Mouse (Mus musculus) left cerebral cortex, adult 18-20 months (tissue): ENCODE results near the gene Stat6. TPM values are rescaled to one million over a fixed set of nuclear protein-coding genes. Genes with fewer than 3 reads are reported as not detected.

Experiments
- DNase-seq, 2 experiments: peaks; one replicate each; pipeline ENCODE4 v3.0.0; 2021 to 2022; ENCODE audit warnings: low spot score in 2 of 2, mixed read lengths in 1 of 2
- total RNA-seq, 2 experiments: library from RNA; stranded (reverse); gene quantifications; 2 replicates each; pipeline ENCODE4 v1.2.3; 2021

Stat6 gene
- total RNA-seq, 2 experiments from 2014 or later, result 15.9 to 17.8 TPM

DNA sequence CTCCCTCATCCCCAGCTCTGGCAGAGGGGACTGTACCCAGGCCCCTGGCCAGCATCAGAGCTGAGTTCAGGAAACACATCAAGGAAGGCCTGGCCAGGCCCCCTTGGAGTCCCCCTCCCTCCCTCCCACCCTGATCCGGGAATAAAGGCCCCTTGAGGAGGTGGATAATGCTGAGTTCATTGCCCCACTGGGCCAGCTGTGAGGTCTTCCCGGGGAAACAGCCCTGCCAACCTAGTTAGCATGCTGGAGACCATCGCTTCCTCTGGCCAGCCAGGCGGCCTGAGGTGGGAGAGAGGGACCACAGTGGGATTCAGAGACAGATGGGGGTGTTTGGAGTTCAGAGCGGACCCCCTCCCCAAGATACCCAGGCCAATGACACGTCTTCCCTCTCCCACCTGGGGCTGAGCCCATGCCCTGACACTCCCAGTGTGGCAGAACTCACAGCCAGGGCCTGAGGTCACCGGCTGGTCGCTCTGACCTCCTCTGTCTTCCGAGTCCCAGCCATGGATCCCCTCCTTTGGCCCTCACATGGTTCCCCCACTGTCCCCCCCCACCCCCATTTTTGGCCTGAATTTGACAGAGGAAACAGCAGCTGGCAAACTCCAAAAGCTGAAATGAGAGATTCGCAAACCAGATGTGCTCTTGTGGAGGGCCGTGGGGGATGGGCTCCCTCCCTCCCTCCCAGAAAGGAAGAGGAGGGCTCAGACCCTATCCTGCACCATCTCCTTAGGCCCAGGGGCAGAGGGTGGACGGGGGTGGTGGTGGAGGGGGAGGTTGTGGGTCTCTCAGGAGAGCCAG, 28.4 kb upstream of the Stat6 start:
- no peak for DNase-seq

DNA sequence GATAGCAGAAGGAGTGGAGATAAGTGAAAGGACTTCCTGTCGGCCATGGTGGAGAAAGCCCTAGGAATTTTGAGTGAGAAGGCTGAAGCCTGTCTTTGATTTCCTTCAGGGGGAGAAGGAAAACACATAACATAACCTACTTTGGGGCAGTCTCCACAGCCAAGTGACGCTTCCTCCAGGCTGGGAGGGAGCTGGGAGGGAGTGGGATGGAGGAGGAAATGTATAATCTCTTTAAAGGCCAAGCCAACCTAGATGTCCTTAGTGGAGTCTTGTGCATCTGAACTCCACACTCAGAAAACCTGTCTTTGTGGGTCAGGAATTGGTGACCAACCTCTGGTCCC, 27.8 kb upstream of the Stat6 start:
- DNase-seq, result no peak

DNA sequence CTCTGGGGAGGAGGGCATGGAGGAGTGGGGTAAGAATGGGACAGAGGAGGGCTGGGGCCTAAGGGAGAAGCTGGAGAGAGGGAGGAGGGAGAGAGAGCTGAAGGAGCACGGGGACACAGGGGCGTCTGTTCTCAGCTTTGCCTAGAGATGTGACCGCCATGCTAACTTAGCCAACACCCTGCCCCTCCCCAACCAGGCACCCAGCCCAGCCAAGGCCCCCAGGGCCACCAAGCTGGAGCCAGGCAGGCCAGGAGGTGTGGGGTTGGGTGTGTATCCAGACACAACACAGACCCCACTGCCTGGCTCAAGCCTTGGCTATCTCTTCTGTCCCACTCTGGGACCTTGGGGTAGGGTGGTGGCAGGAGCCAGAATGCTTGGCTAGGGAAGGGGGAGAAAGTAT, 27.2 kb upstream of the Stat6 start:
- DNase-seq, result peak in 1 of 2 experiments; percentile 41

DNA sequence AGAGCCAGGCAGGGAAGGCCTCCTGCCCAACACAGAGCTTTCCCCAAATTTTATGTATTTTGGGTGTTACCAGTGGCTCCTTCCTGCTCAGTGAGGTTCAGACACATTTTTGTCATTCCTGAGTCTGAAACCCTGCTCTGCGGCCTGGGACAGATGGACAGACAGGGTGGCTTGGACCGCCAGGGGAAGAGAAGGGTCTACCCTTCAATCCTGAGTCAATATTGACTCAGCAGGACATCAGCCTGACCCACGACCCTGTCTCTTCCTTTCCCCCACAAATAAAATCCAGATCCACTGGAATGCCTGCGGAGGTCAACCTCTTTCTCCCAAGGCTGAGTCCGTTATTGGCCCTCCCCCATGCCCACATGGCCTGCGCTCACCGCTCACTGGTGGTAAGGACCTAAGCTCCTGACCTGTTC, 26.5 kb upstream of the Stat6 start:
- no peak for DNase-seq

DNA sequence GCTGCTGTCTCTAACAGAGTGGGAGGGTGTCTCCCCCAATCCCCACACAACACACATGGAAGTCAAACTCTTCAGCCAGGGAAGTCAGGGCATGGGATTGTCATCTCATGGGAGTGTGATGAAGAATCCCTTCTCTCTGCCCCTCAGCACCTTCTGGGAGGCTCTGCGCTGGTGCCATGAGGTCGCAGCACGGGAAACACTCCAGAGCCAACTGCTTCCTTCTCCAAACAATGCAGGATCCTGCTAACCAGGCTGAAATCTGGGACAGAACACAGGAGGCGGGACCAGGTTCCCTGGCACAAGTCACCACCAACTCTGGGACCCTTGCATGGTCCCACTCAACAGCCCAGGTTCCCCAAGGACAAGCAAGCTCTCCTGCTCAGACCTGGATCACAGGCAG, 25.5 kb upstream of the Stat6 start:
- DNase-seq, result no peak

DNA sequence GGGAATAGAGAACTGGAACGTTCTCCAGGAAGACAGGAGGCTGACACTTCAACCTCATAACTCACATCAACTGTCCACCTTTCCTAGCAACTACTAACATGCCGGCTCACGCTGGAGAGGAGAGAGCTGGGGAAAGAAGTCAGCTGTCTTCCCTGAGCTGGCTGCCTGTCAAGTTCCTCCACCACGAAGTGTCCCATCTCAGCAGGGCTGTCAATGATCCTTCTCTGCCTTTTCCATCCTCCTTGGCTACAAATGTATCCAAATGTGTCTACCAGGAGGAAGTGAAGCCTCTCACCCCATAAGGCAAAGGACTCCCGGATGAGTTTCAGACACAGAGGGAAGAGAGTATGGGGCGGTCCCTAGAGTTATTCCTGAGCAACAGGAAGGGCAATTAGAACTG, 24.6 kb upstream of the Stat6 start:
- no peak for DNase-seq

DNA sequence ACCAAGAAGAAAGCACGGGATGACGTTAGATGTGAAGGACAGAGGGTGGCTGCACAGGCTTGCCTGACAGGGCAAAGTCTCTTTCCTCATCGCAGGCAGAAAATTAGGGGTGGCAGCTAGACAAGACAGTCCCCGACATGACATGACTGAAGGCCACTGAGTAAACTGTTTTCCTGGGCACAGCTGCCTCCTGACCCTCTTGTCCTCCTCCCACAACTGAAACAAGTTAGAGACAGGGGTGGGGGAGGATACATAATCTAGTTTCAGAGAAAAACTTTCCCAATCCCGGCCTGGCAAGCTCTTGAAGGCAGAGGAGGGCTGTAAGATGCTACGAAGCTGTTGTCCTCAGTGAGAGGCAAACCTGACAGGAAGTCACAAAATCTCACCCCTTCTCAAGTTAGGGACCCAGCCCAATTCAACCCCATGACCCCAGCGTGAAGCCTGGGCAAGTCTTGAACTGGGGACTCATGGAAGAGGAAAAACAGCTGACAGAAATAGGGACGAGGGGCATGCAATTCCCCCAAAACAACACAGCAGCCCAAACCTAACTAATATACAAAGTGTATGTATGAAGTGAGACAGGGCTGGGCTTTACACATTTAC, 23.6 kb upstream of the Stat6 start:
- no peak for DNase-seq

DNA sequence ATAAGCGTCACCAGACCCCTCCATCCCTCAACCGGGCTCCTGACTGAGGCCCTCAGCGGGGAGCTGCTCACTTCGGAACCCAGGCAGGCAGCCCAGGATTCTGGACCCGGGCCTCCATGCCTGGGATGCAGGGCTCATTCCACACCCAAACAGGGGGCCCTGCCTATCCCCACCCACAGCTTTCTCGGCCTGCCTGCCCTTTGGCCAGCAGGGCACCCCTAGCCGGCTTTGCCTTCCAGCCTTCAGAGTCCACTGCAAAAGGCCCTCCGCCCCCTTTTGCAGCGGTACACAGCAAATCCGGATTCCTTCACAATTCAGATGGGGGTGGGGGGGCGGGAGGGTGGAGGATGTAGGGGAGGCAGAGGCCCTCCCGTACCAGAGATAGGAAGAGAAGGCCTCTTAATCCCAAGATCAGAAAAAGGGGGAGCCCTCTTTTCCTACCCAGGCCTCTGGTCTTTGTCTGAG, 22.8 kb upstream of the Stat6 start:
- no peak for DNase-seq

DNA sequence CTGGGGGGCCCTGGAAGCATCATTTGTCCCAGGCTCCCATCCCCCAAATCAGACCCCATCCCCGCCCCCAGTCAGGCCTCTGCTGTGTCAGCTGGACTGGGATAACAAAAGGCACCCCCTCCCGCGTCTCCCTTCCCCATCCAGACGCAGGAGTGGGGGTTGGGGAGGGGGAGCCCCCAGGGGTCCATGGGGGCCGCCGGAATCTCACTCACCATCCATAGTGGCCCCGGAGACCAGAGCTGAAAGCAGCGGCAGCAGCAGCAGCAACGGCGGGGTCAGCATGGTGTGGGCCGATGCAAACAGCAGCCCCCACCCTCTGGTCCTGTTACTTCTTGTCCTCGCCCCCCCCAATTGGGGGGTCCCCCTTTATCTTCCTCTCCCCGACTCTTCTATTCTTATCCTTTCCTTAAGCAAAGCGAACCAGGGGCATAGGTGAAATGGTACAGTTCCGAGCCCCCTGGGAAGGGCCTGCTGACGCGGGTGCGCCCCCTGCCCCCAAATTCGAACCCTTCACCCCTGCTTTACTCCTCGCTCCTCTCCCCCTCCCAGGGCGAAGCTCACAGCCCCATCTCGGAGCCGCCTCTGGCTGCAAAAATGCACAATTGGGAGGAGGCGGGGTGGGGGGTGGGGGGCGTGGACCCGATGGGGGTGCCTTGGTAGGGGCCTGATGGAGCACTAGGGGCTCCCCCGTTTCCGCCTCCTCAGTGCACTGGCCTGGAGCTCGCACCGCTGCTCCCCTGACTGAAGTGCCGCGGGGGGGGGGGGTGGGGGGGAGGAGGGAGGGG, 22.2 kb upstream of the Stat6 start, which contains the start of gene Lrp1:
Gene Lrp1 (minus strand): TSS at position 743 of the 785 bp plus-strand sequence.
- no peak for DNase-seq

DNA sequence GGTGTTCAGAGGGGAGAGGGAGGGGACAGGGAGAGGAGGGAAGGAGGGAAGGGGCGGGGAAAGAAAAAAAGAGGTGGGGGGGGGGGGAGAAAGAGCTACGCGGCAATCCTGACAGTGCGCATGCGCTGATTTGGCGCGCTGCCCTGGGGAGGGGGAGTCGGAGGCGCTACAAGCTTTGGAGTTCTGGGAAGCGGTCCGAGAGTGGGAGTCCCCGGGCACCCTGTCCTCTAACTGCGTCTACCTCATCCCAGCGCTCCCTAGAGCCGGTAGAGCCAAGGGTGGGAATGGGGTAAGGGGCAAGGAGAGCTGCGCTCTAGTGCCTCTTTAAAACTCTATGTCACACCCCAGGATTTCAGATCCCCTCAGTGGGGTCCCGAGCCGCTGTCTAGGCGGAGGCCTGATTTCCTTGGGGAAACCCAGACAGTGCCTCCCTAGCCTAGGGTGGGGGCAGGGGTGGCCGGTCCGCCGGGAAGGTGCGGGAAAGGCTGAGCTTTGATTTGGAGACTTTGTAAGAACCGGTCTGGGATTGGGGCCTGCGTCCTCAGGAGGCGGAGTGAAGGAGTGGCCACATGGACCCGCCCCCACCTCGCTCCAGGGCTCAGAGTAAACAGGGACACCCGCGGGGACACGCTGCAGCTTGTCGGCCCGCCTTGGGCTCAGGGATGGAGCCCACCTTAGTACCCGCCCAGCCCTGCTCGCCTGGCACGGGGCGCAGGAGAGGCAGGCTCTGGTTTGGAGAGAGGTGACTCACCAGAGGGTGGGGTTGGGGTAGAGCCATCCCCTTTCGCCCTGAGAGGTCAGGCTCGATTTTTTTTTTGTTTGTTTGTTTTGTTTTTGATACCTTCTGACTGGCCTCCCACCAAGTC, 21.4 kb upstream of the Stat6 start:
- DNase-seq, result peak; percentile 84 to 89

DNA sequence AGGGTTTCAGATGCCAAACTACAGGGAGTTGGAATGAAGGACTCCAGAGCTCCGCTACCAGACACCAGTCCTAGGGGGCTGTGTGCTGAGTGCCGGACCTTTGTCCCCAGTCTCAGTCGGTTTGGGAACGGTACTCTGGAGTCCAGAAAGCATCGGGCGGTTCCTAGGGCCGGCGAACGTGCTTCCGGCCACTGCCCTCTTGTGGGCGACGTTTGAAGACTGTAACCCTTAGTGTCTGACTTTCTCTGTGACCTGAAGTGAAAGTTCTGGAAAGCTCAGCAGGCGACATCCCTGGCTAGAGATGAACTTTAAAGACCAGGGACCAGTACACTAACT, 20.8 kb upstream of the Stat6 start:
- DNase-seq, result no peak

DNA sequence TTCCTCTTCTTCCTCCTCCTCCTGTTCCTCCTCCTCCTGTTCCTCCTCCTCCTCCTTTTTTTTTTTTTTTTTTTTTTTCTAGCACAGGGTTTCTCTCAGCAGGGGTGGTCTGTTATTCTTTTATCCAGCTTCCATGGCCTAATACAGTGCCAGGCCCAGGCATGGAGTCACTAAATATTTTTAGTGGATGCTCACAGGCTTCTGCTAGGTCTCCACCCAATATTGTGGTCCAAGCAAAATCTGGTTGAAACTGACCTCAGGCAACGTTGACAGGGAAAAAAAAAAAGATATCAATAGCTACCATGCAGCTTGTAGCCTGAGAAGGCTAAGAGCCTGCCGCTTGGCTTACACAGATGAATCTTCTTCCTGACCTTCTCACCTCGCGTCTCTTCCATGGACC, 20.1 kb upstream of the Stat6 start:
- DNase-seq, result no peak

DNA sequence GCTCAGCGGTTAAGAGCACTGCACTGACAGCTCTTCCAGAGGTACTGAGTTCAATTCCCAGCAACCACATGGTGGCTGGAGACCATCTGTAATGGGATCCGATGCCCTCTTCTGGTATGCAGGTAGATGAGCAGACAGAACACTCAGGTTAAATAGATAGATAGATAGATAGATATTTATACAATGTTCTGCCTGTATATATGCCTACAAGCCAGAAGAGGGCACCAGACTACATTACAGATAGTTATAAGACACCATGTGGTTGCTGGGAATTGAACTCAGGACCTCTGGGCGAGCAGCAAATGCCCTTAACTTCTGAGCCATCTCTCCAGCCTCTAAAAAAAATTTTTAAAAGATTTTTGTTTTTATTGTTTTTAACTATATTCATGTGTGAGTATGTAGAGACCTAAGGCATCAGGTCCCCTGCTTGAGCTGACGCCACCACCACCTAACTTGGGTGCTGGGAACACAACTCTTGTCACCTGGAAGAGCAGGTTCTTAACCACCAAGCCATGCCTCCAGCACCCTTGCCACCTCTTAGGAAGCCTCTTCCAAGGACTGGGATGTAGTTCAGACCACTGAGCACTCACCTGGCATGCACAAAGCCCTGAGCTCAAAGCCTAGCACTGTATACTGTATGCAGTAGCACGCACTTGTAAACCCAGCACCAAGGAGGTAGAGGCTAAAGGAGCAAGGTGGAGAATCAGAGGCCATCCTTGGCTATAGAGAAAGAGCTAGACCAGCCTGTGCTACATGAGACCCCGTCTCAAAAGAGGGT, 19.2 kb upstream of the Stat6 start:
- no peak for DNase-seq

DNA sequence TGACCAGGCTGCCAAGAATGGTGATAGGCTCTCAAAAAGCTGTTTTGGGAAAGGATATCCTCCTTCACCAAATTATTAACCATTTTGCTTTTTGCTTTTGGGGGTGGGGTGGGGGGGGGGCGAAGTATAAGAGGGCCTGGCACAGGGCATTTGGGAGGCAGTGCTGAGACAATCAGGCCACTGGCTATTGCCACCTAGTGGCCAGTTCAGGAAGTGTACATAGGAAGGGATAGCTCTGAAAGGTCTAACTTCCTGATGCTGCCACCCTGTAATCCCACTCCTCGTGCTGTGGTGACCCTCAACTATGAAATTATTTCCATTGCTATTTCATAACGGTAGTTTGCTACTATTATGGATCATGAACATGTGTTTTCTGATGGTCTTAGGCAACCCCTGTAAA, 16.4 kb upstream of the Stat6 start:
- peak in 1 of 2 experiments; percentile 58 for DNase-seq

DNA sequence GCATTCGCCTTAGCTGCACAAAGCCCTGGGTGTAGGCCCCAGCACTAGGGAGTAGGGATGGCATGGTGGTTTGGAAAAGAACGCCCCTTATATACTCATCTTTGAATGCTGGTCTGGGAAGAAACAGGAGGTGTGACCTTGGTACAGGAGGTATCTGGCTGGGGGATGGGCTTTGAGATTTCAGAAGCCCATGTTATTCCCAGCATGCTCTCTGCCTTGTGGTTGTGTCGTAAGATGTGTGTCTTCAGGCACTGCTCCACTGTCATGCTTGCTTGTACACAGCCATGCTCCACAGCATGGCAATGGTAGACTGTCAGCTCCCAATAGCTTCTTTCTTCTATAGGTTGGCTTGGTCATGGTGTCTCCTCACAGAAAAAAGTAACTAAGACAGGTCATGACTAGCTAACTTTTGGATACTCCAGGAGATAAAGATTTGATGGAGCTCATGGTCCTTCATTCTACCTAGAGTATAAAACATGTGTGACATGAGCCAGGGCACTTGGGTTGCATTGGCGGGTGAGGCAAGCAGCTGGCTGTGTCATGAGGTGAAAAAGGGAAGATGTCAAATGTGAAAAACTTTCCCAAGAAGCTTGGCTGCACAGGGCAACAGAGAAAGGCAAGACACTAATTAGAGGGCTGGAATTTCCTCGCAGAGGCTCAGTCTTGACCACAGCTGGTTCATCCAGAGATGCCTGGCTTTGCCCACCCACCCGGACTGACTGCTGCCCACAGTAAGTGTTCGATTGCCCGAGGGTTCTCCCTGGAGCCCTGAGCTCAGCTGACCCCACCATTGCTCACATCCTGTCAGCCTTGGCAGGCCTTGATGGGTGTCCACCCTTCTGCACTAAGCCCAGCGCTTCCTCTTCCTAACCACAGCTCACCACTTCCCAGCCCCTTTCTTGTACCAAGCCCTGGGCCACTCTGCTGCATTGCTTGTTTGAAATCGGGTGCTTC, 11.2 kb upstream of the Stat6 start:
- DNase-seq, result no peak

DNA sequence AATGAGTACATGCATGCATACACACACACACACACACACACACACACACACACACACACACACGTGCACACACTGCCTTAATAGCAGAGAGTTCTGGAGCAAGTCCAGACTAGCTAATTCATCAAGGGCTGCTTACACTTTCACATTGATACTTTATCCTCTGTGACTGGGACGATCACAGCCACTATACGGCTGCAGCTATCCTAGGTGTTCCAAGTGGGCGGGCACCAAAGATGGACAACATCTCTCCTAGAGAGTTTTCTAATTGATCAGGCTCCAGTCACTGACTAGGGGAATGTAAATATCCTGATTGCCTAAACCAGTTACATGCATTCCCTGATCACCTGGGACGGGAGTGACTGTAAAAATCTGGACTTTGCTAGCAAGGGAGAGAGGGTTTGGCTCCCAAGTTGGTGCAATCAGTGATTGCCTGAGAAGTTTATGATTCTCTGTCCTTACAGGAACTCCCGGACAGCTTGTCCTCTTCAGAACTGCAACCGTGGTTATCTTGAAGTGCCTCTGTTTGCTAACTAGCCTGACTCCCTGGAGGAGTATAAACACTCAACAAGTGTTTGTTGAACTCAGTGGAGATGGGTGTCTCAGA, 10.0 kb upstream of the Stat6 start:
- DNase-seq, result no peak

DNA sequence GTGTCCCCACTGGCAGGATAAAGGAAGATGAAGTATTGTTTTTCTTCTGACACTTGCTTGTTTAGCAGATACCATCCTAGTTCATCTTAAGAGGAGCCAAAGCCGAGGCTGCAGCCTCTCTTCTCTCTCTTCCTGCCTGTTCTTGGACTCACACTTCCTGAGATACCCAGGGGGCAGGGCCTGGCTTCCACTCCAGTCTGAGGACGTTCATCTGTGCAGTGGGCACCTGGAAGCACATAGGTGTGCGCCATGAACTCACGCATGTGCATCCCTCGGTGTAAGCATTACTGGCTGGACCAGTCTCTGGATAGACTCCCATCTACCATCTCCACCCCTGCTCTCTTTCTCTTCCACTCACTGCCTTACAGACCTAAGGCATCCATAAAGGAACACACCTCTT, 2.4 kb upstream of the Stat6 start:
- no peak for DNase-seq

DNA sequence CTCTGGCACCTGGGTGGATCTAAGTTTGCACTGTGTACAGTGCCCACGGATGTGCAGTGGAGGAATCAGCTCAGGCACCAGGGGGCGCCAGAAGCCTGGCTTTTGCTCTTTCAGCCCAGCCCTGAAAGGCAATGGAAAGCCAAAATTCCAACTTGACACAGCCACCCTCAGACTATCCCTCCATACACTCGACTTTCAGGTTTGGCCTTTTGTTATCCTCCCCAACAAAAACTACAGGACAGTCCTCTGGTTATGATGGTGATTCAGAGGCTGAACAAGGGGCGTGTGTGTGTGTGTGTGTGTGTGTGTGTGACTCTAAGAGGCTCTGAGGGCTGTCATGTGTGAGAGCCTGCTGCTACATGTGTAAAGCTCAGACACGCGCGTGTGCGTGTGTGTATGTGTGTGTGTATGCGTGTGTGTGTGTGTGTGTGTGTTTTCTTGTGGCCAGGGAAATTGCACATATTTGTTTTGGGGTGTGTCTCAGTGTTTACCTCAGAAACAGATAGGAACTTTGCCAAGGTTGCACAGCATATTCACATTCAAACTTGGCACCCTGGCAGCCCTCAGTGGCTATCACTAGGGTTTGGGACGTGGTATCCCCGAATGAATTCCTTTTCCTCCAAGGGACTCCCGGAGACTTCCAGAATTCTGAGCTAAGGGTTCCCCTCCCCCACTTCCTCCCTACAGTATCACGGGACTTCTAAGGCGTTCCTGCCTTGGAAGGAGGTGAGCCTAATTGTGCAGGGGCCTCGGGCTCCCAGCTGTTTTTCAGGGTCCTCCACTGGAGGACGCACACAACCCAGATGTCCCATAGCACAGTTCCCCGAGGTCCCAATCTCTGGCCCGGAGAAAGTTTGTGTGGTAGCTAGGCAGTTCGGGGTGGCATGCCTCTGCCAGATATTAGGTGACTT, 670 bp upstream of the Stat6 start:
- peak; percentile 88 to 95 for DNase-seq
